Mouse (Mus musculus) embryonic fibroblast, embryonic 13.5 days (primary cell): ENCODE data around the gene Rbm14.

Experiments used
- CTCF ChIP-seq: IDR thresholded peaks from 2 replicates; pipeline ENCODE4 v1.5.1; 2011; ENCODE audit warnings: mild to moderate bottlenecking, control low read depth, low read length, moderate library complexity, borderline replicate concordance; ENCODE audit not compliant: insufficient read depth
- POLR2A ChIP-seq: IDR thresholded peaks from 2 replicates; pipeline ENCODE4 v1.6.1; 2011; ENCODE audit warnings: low read depth, mild to moderate bottlenecking, control low read depth, low read length, moderate library complexity

GRCm38 (mm10) chr19:4755565-4756192 is 55.8 kb downstream of the Rbm14 start:
- TF ChIP-seq CTCF (peak; percentile 93), POLR2A (peak; percentile 49; the same call in 1 of the 2 replicates)
